Mouse (Mus musculus) testis, adult 2 months (tissue): ENCODE data around the gene Wnk2.

Experiments used
- CTCF ChIP-seq: fragments of 200-500 bp; IDR thresholded peaks from 2 replicates; pipeline ENCODE4 v1.5.1; 2012; ENCODE audit warnings: low read depth, mild to moderate bottlenecking, inconsistent platforms, low read length, moderate library complexity; ENCODE audit not compliant: control insufficient read depth, insufficient read depth, insufficient replicate concordance
- POLR2A ChIP-seq: fragments of 200-500 bp; IDR thresholded peaks from 2 replicates; pipeline ENCODE4 v1.6.1; 2012; ENCODE audit warnings: low read depth, mild to moderate bottlenecking, inconsistent platforms, low read length, moderate library complexity; ENCODE audit not compliant: control insufficient read depth

- no peak for TF ChIP-seq POLR2A
- no peak for TF ChIP-seq CTCF
Observed at GRCm38 (mm10) chr13:49131342-49131855, 16.4 kb downstream of the Wnk2 start.
